In genomic region chr13:56295586-56295942, GRCm38 (mm10) we compare ENCODE assay signal across 7 mouse cellular contexts. TPM values are rescaled to one million over a fixed set of nuclear protein-coding genes. Genes with fewer than 3 reads are reported as not detected.
A peak's percentile ranks its signal among the peaks of the same experiment; 100 is the strongest.
DNase-seq lines count a peak whose midpoint lies in the region; ATAC-seq and TF ChIP-seq lines count a peak whose summit lies in the region.

No protein-coding gene starts in this region.

- WGBS in lung, embryonic 15.5 days: 8% methylated on average over 13 of the region's 13 CpGs
- WGBS in forebrain, embryonic 14.5 days: 6% methylated on average over 13 of the region's 13 CpGs
- 7% methylated on average over 13 of the region's 13 CpGs for WGBS in liver, embryonic 11.5 days
- WGBS in stomach, postnatal 0 days: 6% methylated on average over 13 of the region's 13 CpGs

- peaks cover 87% of the 10 kb centered on the region for H3K27me3 ChIP-seq in lung, embryonic 15.5 days
- peaks cover 44% of the 10 kb centered on the region for H3K27me3 ChIP-seq in forebrain, embryonic 14.5 days (replicated peaks; ENCODE audit: control insufficient read depth, insufficient read depth, low read length)
- H3K27me3 ChIP-seq in liver, embryonic 11.5 days (replicated peaks; ENCODE audit: control insufficient read depth, insufficient read depth, low read length): peaks cover 71% of the 10 kb centered on the region
- H3K27me3 ChIP-seq in stomach, postnatal 0 days (ENCODE audit: control insufficient read depth, insufficient read depth, low read length): peaks cover 11% of the 10 kb centered on the region

- no peak for ATAC-seq in lung, embryonic 15.5 days (ENCODE audit: borderline replicate concordance, extremely low read depth, low FRiP score, low TSS enrichment)
- no peak; the same call in 1 of the 2 replicates for ATAC-seq in forebrain, embryonic 14.5 days
- no peak for ATAC-seq in liver, embryonic 11.5 days (replicated peaks; ENCODE audit: low FRiP score)
- 0 out of 2 replicates have a peak, but pooled peaks have one; percentile 9 for ATAC-seq in stomach, postnatal 0 days (ENCODE audit: low FRiP score, low TSS enrichment)

- no peaks in the 10 kb centered on the region for H3K9me3 ChIP-seq in lung, embryonic 15.5 days
- no peaks in the 10 kb centered on the region for H3K9me3 ChIP-seq in forebrain, embryonic 14.5 days (replicated peaks; ENCODE audit: control insufficient read depth, low read length)
- no peaks in the 10 kb centered on the region for H3K9me3 ChIP-seq in liver, embryonic 11.5 days (ENCODE audit: control insufficient read depth, low read length)
- H3K9me3 ChIP-seq in stomach, postnatal 0 days (ENCODE audit: control insufficient read depth, low read length): no peaks in the 10 kb centered on the region

- H3K27ac ChIP-seq in lung, embryonic 15.5 days: no peak overlapping the region
- H3K27ac ChIP-seq in forebrain, embryonic 14.5 days (ENCODE audit: low read depth, low read length): no peak overlapping the region
- no peak overlapping the region for H3K27ac ChIP-seq in liver, embryonic 11.5 days (ENCODE audit: low read depth, low read length)
- H3K27ac ChIP-seq in stomach, postnatal 0 days (replicated peaks): no peak overlapping the region

- DNase-seq in lung, postnatal 4 days: no peak
- no peak for DNase-seq in forebrain, embryonic 14.5 days (ENCODE audit: low spot score)
- no peak for DNase-seq in liver, embryonic 11.5 days (ENCODE audit: low spot score)
- no peak for DNase-seq in stomach, postnatal 0 days (ENCODE audit: low spot score)
- DNase-seq in ovary, postnatal 10 days (ENCODE audit: low spot score): no peak
- DNase-seq in natural killer cell, adult 2 months (ENCODE audit: low spot score in 2 of 2): no peak

- H3K9ac ChIP-seq in lung, embryonic 15.5 days: peak overlapping the region; percentile 41; the same call in 1 of the 2 replicates
- peak overlapping the region; percentile 59 for H3K9ac ChIP-seq in forebrain, embryonic 14.5 days (ENCODE audit: low read length)
- no peak overlapping the region for H3K9ac ChIP-seq in liver, embryonic 11.5 days (ENCODE audit: low read depth, low read length)
- H3K9ac ChIP-seq in stomach, postnatal 0 days (ENCODE audit: low read length): peak overlapping the region; percentile 53; the same call in 1 of the 2 replicates

- H3K4me1 ChIP-seq in lung, embryonic 15.5 days: peaks cover 12% of the 10 kb centered on the region; the same call in 1 of the 2 replicates
- H3K4me1 ChIP-seq in forebrain, embryonic 14.5 days (ENCODE audit: control insufficient read depth, insufficient read depth, low read length): peaks cover 9% of the 10 kb centered on the region
- H3K4me1 ChIP-seq in liver, embryonic 11.5 days (replicated peaks; ENCODE audit: control insufficient read depth, insufficient read depth, low read length): no peaks in the 10 kb centered on the region
- 0 out of 2 replicates have a peak, but pooled peaks cover 2% of the 10 kb centered on the region for H3K4me1 ChIP-seq in stomach, postnatal 0 days (replicated peaks; ENCODE audit: control insufficient read depth, insufficient read depth)

- TF ChIP-seq CTCF in stomach, postnatal 0 days (IDR thresholded peaks at IDR 0.05; ENCODE audit: low read depth): no peak

- peak overlapping the region; percentile 88 for H3K4me2 ChIP-seq in lung, embryonic 15.5 days
- peak overlapping the region; percentile 80 for H3K4me2 ChIP-seq in forebrain, embryonic 14.5 days (ENCODE audit: low read length)
- H3K4me2 ChIP-seq in liver, embryonic 11.5 days: peak overlapping the region; percentile 64
- peak overlapping the region; percentile 73 for H3K4me2 ChIP-seq in stomach, postnatal 0 days (replicated peaks; ENCODE audit: low read depth)

- no peaks in the 10 kb centered on the region for H3K36me3 ChIP-seq in lung, embryonic 15.5 days
- H3K36me3 ChIP-seq in forebrain, embryonic 14.5 days (ENCODE audit: control insufficient read depth, insufficient read depth, low read length): no peaks in the 10 kb centered on the region
- H3K36me3 ChIP-seq in liver, embryonic 11.5 days (ENCODE audit: control insufficient read depth, insufficient read depth, low read length): no peaks in the 10 kb centered on the region
- H3K36me3 ChIP-seq in stomach, postnatal 0 days (ENCODE audit: control insufficient read depth, insufficient read depth, low read length): no peaks in the 10 kb centered on the region

- no peak for TF ChIP-seq EP300 in stomach, postnatal 0 days (optimal IDR thresholded peaks at IDR 0.05)

- H3K4me3 ChIP-seq in lung, embryonic 15.5 days: peak overlapping the region; percentile 45
- peak overlapping the region; percentile 39 for H3K4me3 ChIP-seq in forebrain, embryonic 14.5 days (ENCODE audit: low read depth, low read length)
- H3K4me3 ChIP-seq in liver, embryonic 11.5 days (ENCODE audit: low read depth, low read length): peak overlapping the region; percentile 41
- H3K4me3 ChIP-seq in stomach, postnatal 0 days (ENCODE audit: low read depth, low read length): peak overlapping the region; percentile 47

RNA-seq across cellular contexts. Expression of gene Cxcl14, which starts 0.8 kb away (rescaled TPM):
- 13.7 and 17.1 TPM in 2 replicates for polyA plus RNA-seq in lung, embryonic 15.5 days (2015; fragmentation: Nextera tagmentation; extraction: Ambion mirVana)
- polyA plus RNA-seq in forebrain, embryonic 14.5 days (2014; fragmentation: Nextera tagmentation; extraction: Ambion mirVana): 8.1 and 10.8 TPM in 2 replicates
- polyA plus RNA-seq in liver, embryonic 11.5 days (2014; fragmentation: Nextera tagmentation; extraction: Ambion mirVana): 3.0 and 5.9 TPM in 2 replicates
- polyA plus RNA-seq in stomach, postnatal 0 days (2015; fragmentation: Nextera tagmentation; extraction: Ambion mirVana): 10.1 and 10.6 TPM in 2 replicates

RNA-seq across cellular contexts. Expression of gene Neurog1, which starts 43.6 kb away (rescaled TPM):
- polyA plus RNA-seq in lung, embryonic 15.5 days (2015; fragmentation: Nextera tagmentation; extraction: Ambion mirVana): not detected in 2 replicates
- 3.4 and 4.3 TPM in 2 replicates for polyA plus RNA-seq in forebrain, embryonic 14.5 days (2014; fragmentation: Nextera tagmentation; extraction: Ambion mirVana)
- polyA plus RNA-seq in liver, embryonic 11.5 days (2014; fragmentation: Nextera tagmentation; extraction: Ambion mirVana): not detected in 2 replicates
- 0.06 TPM in 1 of 2 replicates, not detected in the other for polyA plus RNA-seq in stomach, postnatal 0 days (2015; fragmentation: Nextera tagmentation; extraction: Ambion mirVana)
